Mouse (Mus musculus) liver (tissue): ENCODE data around the gene Tiam1.
A peak's percentile ranks its signal among the peaks of the same experiment; 100 is the strongest.

ENCODE experiments used
- DNase-seq: peaks from one replicate; pipeline ENCODE4 v3.0.0-alpha.2; 2020; ENCODE audit warnings: mixed read lengths

The Tiam1 gene

GRCm38 (mm10) chr16:89991701-89992152, 151.8 kb downstream of the Tiam1 start:
- peak; percentile 50 for DNase-seq

- DNase-seq, result peak; percentile 75
These were observed 153.1 kb downstream of the Tiam1 start for GRCm38 (mm10) chr16:89990288-89990955.

- DNase-seq, result no peak
These were observed 153.8 kb downstream of the Tiam1 start for GRCm38 (mm10) chr16:89989816-89990215.

GRCm38 (mm10) chr16:89986672-89987362, 156.8 kb downstream of the Tiam1 start:
- DNase-seq, result no peak

GRCm38 (mm10) chr16:89985702-89986481, 157.7 kb downstream of the Tiam1 start:
- peak; percentile 63 for DNase-seq

- DNase-seq, result no peak
These were observed 163.4 kb downstream of the Tiam1 start for GRCm38 (mm10) chr16:89980075-89980744.

- DNase-seq, result no peak
These were observed 168.1 kb downstream of the Tiam1 start for GRCm38 (mm10) chr16:89975441-89975840.

GRCm38 (mm10) chr16:89973814-89974712, 169.5 kb downstream of the Tiam1 start:
- no peak for DNase-seq

GRCm38 (mm10) chr16:89972854-89973487, 170.6 kb downstream of the Tiam1 start:
- DNase-seq, result no peak

- DNase-seq, result no peak
These were observed 171.6 kb downstream of the Tiam1 start for GRCm38 (mm10) chr16:89972018-89972417.

- DNase-seq, result no peak
These were observed 175.5 kb downstream of the Tiam1 start for GRCm38 (mm10) chr16:89968058-89968457.

- DNase-seq, result no peak
These were observed 180.7 kb downstream of the Tiam1 start for GRCm38 (mm10) chr16:89962876-89963275.

- DNase-seq, result no peak
These were observed 182.7 kb downstream of the Tiam1 start for GRCm38 (mm10) chr16:89960904-89961303.

GRCm38 (mm10) chr16:89960186-89960878, 183.2 kb downstream of the Tiam1 start:
- peak; percentile 43 for DNase-seq

GRCm38 (mm10) chr16:89958982-89959381, 184.6 kb downstream of the Tiam1 start:
- no peak for DNase-seq

GRCm38 (mm10) chr16:89958030-89958429, 185.5 kb downstream of the Tiam1 start:
- no peak for DNase-seq

GRCm38 (mm10) chr16:89954525-89954924, 189.0 kb downstream of the Tiam1 start:
- no peak for DNase-seq

- no peak for DNase-seq
These were observed 189.5 kb downstream of the Tiam1 start for GRCm38 (mm10) chr16:89954114-89954513.

GRCm38 (mm10) chr16:89952821-89953220, 190.7 kb downstream of the Tiam1 start:
- DNase-seq, result no peak

GRCm38 (mm10) chr16:89950754-89951153, 192.8 kb downstream of the Tiam1 start:
- DNase-seq, result no peak

GRCm38 (mm10) chr16:89950251-89950650, 193.3 kb downstream of the Tiam1 start:
- no peak for DNase-seq
